Mouse (Mus musculus) embryonic facial prominence, embryonic 13.5 days (tissue): ENCODE measurements around the gene Exoc5. TPM values are rescaled to one million over a fixed set of nuclear protein-coding genes. Genes with fewer than 3 reads are reported as not detected.
A peak's percentile ranks its signal among the peaks of the same experiment; 100 is the strongest.

ENCODE experiments used
- ATAC-seq: fragments of 200-750 bp; cut with Nextera tagmentation; 2 replicates; pipeline ENCODE4 v1.8.0; 2017; ENCODE audit warnings: low read depth; ENCODE audit not compliant: insufficient number of reproducible peaks, insufficient read depth, low FRiP score, low TSS enrichment
- H3K27ac ChIP-seq: fragments of 300-500 bp; sonication (generic); 2 replicates; pipeline ENCODE4 v1.5.1; 2015; ENCODE audit warnings: moderate library complexity, mild to moderate bottlenecking, inconsistent platforms
- H3K27me3 ChIP-seq: fragments of 300-500 bp; sonication (generic); 2 replicates; pipeline ENCODE4 v1.6.1; 2015; ENCODE audit warnings: mild to moderate bottlenecking, inconsistent platforms
- H3K36me3 ChIP-seq: fragments of 300-500 bp; sonication (generic); 2 replicates; pipeline ENCODE4 v1.6.1; 2015; ENCODE audit warnings: mild to moderate bottlenecking, inconsistent platforms
- H3K4me1 ChIP-seq: fragments of 300-500 bp; sonication (generic); 2 replicates; pipeline ENCODE4 v1.6.1; 2015; ENCODE audit warnings: inconsistent platforms
- H3K4me2 ChIP-seq: fragments of 300-500 bp; sonication (generic); 2 replicates; pipeline ENCODE4 v1.6.1; 2015; ENCODE audit warnings: moderate library complexity, mild to moderate bottlenecking, inconsistent platforms
- H3K4me3 ChIP-seq: fragments of 300-500 bp; sonication (generic); 2 replicates; pipeline ENCODE4 v1.5.1; 2015; ENCODE audit warnings: mild to moderate bottlenecking, inconsistent platforms
- H3K9ac ChIP-seq: fragments of 300-500 bp; sonication (generic); 2 replicates; pipeline ENCODE4 v1.6.1; 2015; ENCODE audit warnings: mild to moderate bottlenecking, inconsistent platforms
- H3K9me3 ChIP-seq: fragments of 300-500 bp; sonication (generic); 2 replicates; pipeline ENCODE4 v1.6.1; 2016; ENCODE audit warnings: inconsistent platforms
- WGBS: fragments of 180-500 bp; shearing (Covaris S2); methylation state at CpG from one replicate; pipeline ENCODE4 v1.1.7; 2015; ENCODE audit warnings: mixed read lengths; 5-methylcytosine and 5-hydroxymethylcytosine counted together
- polyA plus RNA-seq: library from polyadenylated mRNA; unstranded; fragments of >200 nt; fragmentation: Nextera tagmentation; extraction: Ambion mirVana; gene quantifications from 2 replicates; pipeline ENCODE4 v1.2.1, GENCODE M21; 2015

Exoc5 gene
- polyA plus RNA-seq, 1 experiment from 2014 or later = 46.6 TPM

DNA sequence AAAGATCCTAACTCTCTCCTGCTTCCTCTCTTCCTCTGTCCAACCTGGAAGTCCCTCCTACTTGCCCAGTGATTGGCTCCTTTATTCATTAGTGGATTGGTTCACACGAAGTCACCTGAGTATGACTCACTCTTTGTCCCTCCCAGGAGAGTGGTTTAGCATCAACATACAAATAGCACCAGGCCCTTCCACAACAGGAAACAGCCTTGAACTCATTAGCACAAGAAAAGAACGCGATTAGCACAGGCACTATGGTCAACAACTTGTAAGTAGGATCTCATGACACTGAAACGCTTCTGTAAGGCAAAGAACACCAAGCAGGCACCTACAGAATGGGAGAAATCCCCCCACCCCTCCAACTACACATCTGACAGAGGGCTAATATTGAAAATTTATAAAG, 67.7 kb downstream of the Exoc5 start:
- Histone ChIP-seq H3K9ac (no peak overlapping the region), H3K4me3 (no peak overlapping the region), H3K36me3 (no peaks in the 10 kb centered on the region), H3K4me1 (no peaks in the 10 kb centered on the region), H3K4me2 (no peak overlapping the region), H3K9me3 (no peaks in the 10 kb centered on the region), H3K27ac (no peak overlapping the region), H3K27me3 (no peaks in the 10 kb centered on the region)
- ATAC-seq = no peak
- WGBS = 47% methylated on average over 4 of the region's 4 CpGs

DNA sequence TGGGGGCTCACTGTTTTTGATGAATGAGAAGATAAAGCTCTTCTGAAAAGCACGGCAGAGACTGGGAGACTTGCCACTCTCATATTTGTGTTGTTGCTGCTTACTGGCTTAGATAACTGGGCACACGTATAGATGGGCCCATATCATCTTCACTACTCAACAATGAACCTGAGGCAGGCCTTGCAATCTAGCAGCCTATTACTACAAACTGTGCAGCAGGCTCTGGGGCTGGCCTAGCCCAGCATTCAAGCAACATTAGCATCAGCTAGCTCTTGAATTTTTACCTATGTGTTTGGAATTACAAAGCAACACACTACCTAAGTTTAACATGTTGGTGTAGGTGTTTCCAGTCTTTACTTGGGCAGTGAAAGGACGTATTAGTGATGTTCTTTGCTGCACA, 72.6 kb downstream of the Exoc5 start:
- WGBS = 79% methylated on average over 3 of the region's 3 CpGs
- H3K27ac ChIP-seq = no peak overlapping the region
- H3K9ac ChIP-seq = no peak overlapping the region
- H3K4me3 ChIP-seq = no peak overlapping the region
- H3K36me3 ChIP-seq = no peaks in the 10 kb centered on the region
- peaks cover 6% of the 10 kb centered on the region; the same call in 1 of the 2 replicates for H3K4me1 ChIP-seq
- no peak for ATAC-seq
- H3K9me3 ChIP-seq = no peaks in the 10 kb centered on the region
- 0 out of 2 replicates have a peak, but pooled peaks cover 3% of the 10 kb centered on the region for H3K27me3 ChIP-seq
- no peak overlapping the region for H3K4me2 ChIP-seq

DNA sequence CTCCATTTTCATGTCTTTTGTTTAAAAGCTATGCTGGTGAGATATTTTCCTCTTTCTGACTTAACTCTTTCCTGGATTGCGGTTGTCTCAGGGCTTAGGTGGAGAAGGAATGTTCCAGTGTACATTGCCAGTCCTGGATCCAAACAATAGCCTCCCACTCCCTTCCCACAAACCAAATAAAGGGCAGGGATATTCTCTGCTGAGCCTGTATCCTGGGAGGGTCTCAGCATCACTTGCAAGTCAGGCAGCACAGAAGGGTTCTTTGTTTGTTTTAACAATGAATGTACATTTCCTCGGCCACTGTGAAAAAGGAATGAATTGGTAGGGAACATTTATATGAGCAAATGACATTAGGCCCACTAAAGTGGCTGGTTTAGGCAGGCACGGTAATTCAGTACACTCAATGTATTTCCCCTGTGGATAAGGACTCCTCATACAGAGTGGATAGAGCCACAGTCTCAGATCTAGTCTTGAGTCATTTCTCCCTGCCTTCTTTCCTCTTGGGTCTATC, 74.3 kb downstream of the Exoc5 start:
- Histone ChIP-seq H3K4me3 (no peak overlapping the region), H3K27ac (no peak overlapping the region), H3K9me3 (no peaks in the 10 kb centered on the region), H3K9ac (no peak overlapping the region), H3K4me1 (peaks cover 6% of the 10 kb centered on the region; the same call in 1 of the 2 replicates), H3K4me2 (no peak overlapping the region), H3K27me3 (0 out of 2 replicates have a peak, but pooled peaks cover 3% of the 10 kb centered on the region), H3K36me3 (no peaks in the 10 kb centered on the region)
- ATAC-seq = no peak
- 35% methylated on average over 3 of the region's 3 CpGs for WGBS

DNA sequence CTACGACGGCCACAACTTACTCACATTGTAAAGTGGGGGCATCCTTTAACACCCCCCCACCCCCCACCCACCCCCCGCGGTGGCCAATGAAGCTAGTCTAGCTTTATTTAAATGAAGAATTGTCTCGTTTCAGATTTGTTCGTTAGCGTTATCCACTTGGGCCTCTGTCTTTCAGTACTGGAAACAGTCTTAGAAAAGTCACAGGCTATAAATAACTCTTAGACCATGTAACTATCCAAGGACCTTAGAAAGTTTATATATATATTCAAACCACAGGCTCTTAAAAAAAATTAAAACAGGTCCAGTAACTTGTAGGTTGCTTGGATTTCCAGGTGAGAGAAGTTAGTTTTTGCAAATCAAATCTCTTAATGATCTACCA, 75.3 kb downstream of the Exoc5 start:
- H3K4me1 ChIP-seq = peaks cover 8% of the 10 kb centered on the region; the same call in 1 of the 2 replicates
- no peaks in the 10 kb centered on the region for H3K9me3 ChIP-seq
- peak overlapping the region; percentile 21; the same call in 1 of the 2 replicates for H3K4me3 ChIP-seq
- no peak for ATAC-seq
- H3K36me3 ChIP-seq = no peaks in the 10 kb centered on the region
- 0 out of 2 replicates have a peak, but pooled peaks cover 3% of the 10 kb centered on the region for H3K27me3 ChIP-seq
- peak overlapping the region; percentile 54 for H3K4me2 ChIP-seq
- WGBS = 4% methylated on average over 7 of the region's 7 CpGs
- H3K9ac ChIP-seq = 0 out of 2 replicates have a peak overlapping the region, but pooled peaks have one; percentile 32
- no peak overlapping the region for H3K27ac ChIP-seq

DNA sequence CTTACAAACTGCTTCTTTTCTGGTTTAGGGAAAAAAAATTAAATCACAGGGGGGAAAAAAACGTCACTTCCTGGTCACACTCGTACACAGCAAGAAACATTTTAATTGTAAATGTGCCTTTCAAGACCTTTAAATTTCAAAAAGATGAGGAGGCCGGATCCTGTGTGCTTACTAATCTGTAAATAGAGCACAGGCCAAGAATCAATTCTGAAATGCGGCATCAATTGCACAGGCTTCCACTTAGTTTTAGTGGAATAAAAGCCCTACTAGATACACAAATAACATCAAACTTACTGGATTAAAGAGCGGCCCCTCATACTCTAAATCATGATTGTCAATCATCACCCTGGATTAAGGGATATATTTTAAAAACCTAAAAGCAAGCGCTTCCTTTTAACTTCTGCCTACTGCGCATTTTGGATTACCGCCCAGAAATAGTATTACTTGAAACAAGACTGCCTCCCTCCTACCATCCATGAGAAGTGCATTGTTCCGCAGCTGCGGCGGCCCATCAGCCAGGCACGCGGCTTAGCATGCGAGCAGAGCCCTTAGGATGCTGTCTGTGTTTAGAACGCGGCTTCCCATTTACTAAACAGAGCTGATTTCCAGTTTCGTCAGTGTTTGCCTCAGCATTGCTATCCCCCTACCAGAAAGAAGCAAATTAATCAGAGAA, 75.8 kb downstream of the Exoc5 start:
- Histone ChIP-seq H3K4me2 (peak overlapping the region; percentile 54), H3K9ac (0 out of 2 replicates have a peak overlapping the region, but pooled peaks have one; percentile 32), H3K27ac (no peak overlapping the region), H3K4me1 (peaks cover 10% of the 10 kb centered on the region; the same call in 1 of the 2 replicates), H3K4me3 (peak overlapping the region; percentile 21; the same call in 1 of the 2 replicates), H3K36me3 (no peaks in the 10 kb centered on the region), H3K9me3 (no peaks in the 10 kb centered on the region), H3K27me3 (0 out of 2 replicates have a peak, but pooled peaks cover 4% of the 10 kb centered on the region)
- peak; percentile 82 for ATAC-seq
- 9% methylated on average over 17 of the region's 17 CpGs for WGBS

DNA sequence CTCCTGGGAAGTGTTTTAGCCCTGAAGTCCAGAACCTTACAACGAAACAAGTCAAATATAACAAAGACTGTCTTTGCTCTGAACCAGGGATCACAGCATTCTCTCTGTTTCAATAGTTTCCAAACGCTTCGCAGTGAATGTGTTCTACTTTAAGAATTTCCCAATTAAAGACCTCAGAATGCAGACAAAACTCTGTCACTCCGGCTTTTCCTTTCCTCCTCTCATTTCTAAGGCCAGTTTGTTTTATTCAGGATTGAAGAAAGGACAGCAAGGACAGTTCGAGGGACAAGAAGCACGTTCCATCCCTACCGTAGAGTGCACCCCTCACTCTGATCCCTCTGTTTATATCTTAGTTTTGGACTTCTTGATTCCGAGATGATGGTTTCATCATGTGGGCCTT, 76.6 kb downstream of the Exoc5 start:
- WGBS = 77% methylated on average over 8 of the region's 8 CpGs

DNA sequence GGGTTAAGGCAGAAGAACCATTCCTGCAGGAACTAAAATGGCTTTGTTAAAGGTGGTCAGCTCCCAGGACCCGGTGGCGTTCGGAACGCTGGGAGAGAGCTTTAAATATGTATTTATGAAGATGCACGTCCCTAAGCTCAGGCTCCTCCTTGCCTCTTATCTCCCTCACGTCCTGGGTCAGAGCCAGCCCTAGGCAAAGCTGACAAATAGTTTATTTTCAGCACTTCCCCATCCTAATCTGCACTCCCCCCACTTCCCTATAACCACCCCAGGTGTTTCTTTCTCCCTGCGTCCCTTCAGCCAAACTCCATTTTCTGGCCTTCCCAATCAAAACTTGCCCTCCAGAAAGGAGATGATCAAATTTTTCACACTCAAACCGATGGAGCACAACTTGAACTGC, 80.2 kb downstream of the Exoc5 start:
- Histone ChIP-seq H3K9me3 (no peaks in the 10 kb centered on the region), H3K36me3 (no peaks in the 10 kb centered on the region), H3K4me1 (peaks cover 10% of the 10 kb centered on the region; the same call in 1 of the 2 replicates), H3K4me3 (no peak overlapping the region), H3K27me3 (0 out of 2 replicates have a peak, but pooled peaks cover 8% of the 10 kb centered on the region), H3K9ac (no peak overlapping the region), H3K4me2 (no peak overlapping the region), H3K27ac (no peak overlapping the region)
- no peak for ATAC-seq
- 69% methylated on average over 8 of the region's 8 CpGs for WGBS

More for the DNA sequence above, 76.6 kb downstream of the Exoc5 start:
- H3K27ac ChIP-seq = no peak overlapping the region
- H3K36me3 ChIP-seq = no peaks in the 10 kb centered on the region
- H3K4me3 ChIP-seq = no peak overlapping the region
- H3K4me2 ChIP-seq = no peak overlapping the region
- ATAC-seq = no peak
- peaks cover 10% of the 10 kb centered on the region; the same call in 1 of the 2 replicates for H3K4me1 ChIP-seq
- 0 out of 2 replicates have a peak, but pooled peaks cover 8% of the 10 kb centered on the region for H3K27me3 ChIP-seq
- H3K9me3 ChIP-seq = no peaks in the 10 kb centered on the region
- H3K9ac ChIP-seq = no peak overlapping the region

DNA sequence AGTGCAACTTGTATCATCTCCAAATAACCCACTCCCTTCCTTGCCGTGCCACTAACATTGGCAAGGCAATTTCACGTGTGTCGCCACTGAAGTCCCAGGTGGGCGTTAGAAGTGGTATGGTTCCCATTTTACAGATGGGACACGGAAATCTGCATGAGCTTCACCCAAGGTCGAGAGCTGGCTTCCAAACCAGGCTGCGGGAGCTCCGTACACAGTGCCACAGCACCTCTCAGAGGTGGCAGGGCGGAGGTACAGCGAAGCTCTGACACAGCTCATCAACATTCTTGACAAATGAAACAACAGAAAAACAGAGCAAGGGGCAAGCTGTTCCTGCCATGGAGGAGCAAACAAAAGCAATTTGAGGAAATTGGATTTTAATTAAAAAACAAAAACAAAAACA, 80.8 kb downstream of the Exoc5 start:
- 0 out of 2 replicates have a peak, but pooled peaks cover 8% of the 10 kb centered on the region for H3K27me3 ChIP-seq
- H3K9me3 ChIP-seq = no peaks in the 10 kb centered on the region
- no peak overlapping the region for H3K9ac ChIP-seq
- H3K27ac ChIP-seq = no peak overlapping the region
- no peaks in the 10 kb centered on the region for H3K36me3 ChIP-seq
- WGBS = 48% methylated on average over 10 of the region's 10 CpGs
- no peak overlapping the region for H3K4me2 ChIP-seq
- H3K4me3 ChIP-seq = no peak overlapping the region
- ATAC-seq = no peak
- H3K4me1 ChIP-seq = 0 out of 2 replicates have a peak, but pooled peaks cover 7% of the 10 kb centered on the region

DNA sequence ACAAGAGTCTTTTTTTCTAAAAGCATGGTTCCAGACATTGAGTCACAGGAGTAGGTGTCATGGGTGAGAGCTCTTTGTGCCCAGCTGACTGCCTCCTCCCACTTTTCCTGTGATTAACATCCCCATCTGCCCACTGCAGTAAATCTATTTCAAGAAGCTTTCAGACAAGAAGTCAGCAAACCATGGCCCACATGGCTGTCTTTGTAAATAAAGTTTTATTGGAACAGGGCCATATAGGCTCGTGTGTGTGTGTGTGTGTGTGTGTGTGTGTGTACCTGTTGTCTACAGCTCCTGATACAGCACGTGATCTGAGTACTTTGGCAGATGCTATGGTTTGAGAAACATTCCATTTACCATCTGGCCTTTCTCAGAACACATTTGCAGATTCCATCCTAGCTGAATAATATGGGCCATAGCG, 87.5 kb downstream of the Exoc5 start:
- WGBS = 74% methylated on average over 3 of the region's 3 CpGs
- Histone ChIP-seq H3K9me3 (no peaks in the 10 kb centered on the region), H3K4me2 (no peak overlapping the region), H3K4me1 (no peaks in the 10 kb centered on the region), H3K9ac (no peak overlapping the region), H3K36me3 (no peaks in the 10 kb centered on the region), H3K27me3 (no peaks in the 10 kb centered on the region), H3K4me3 (no peak overlapping the region), H3K27ac (no peak overlapping the region)
- ATAC-seq = no peak

DNA sequence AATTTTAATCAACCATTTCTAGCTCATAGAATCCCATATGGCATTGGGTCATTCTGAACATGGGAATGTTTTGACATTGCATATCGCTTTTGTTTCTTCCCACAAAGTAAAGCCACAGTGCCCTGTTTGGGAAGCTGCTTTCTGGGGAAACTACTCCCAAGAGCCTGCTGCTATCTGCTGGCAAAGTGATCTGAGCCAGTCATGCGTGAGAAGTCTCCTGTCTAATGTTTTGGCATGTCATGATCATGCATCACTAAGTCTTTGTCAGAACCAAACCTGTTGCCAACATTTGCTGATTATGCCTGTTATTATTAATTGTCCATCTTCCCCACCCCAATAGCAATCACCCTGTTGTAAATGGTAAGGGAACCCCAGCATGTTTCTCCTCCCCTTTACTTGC, 94.9 kb downstream of the Exoc5 start:
- H3K4me2 ChIP-seq = no peak overlapping the region
- H3K9me3 ChIP-seq = no peaks in the 10 kb centered on the region
- H3K27me3 ChIP-seq = no peaks in the 10 kb centered on the region
- H3K27ac ChIP-seq = no peak overlapping the region
- no peak overlapping the region for H3K9ac ChIP-seq
- H3K36me3 ChIP-seq = no peaks in the 10 kb centered on the region
- no peaks in the 10 kb centered on the region for H3K4me1 ChIP-seq
- no peak overlapping the region for H3K4me3 ChIP-seq
- WGBS = 87% methylated on average over 2 of the region's 2 CpGs
- no peak for ATAC-seq

DNA sequence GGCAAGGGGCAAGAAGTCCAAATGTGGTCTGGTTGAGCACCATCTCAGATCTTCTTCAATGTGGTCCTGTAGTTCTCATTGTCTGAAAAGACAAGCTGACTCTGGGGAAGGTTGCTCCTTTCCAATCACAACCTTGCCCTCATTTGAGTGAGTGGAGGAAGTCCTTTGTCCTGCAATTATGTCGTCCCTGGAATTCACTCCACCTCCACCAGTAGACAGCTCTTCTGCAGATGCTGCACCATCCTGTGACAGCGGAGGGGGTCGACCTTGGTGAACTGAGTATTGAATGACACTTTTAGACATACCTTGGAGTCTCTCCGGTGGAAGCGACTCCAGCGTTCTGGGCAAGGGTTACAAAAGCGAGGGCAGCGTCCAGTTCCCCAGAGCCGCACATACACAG, 97.8 kb downstream of the Exoc5 start:
- WGBS = 81% methylated on average over 9 of the region's 9 CpGs
- no peaks in the 10 kb centered on the region for H3K4me1 ChIP-seq
- H3K27ac ChIP-seq = no peak overlapping the region

More for the DNA sequence above, 97.8 kb downstream of the Exoc5 start:
- no peaks in the 10 kb centered on the region for H3K27me3 ChIP-seq
- H3K9me3 ChIP-seq = no peaks in the 10 kb centered on the region
- no peak overlapping the region for H3K4me2 ChIP-seq
- H3K4me3 ChIP-seq = no peak overlapping the region
- H3K36me3 ChIP-seq = no peaks in the 10 kb centered on the region
- no peak for ATAC-seq
- H3K9ac ChIP-seq = no peak overlapping the region
